Mouse (Mus musculus) cerebellum, adult 2 months (tissue): ENCODE data around the gene Cdc27. TPM values are rescaled to one million over a fixed set of nuclear protein-coding genes. Genes with fewer than 3 reads are reported as not detected.
"Not testable (repeated sequence)": the region's sequence is repeated elsewhere in the genome, so short reads cannot be mapped to it uniquely, and the experiment has no call there.

Experiments
- DNase-seq, 2 experiments: peaks; one replicate each; pipeline ENCODE4 v3.0.0; 2021
- H3K27ac ChIP-seq: fragments of 200-500 bp; 2 replicates; pipeline ENCODE4 v1.5.1; 2012; ENCODE audit warnings: low read length, control low read depth, inconsistent platforms; ENCODE audit not compliant: insufficient read depth
- H3K27me3 ChIP-seq: fragments of 200-500 bp; 2 replicates; pipeline ENCODE4 v1.6.1; 2012; ENCODE audit warnings: inconsistent platforms, mild to moderate bottlenecking, low read length, moderate library complexity; ENCODE audit not compliant: control insufficient read depth, insufficient read depth
- H3K4me1 ChIP-seq: fragments of 200-500 bp; 2 replicates; pipeline ENCODE4 v1.6.1; 2011; ENCODE audit warnings: low read length; ENCODE audit not compliant: control insufficient read depth, insufficient read depth
- H3K4me3 ChIP-seq: fragments of 200-500 bp; replicated peaks from 2 replicates; pipeline ENCODE3; 2011; ENCODE audit warnings: mild to moderate bottlenecking, low read depth, low read length, control low read depth; ENCODE audit not compliant: insufficient read depth
- CTCF ChIP-seq: fragments of 200-500 bp; IDR thresholded peaks from 2 replicates; pipeline ENCODE4 v1.5.1; 2011; ENCODE audit warnings: low read depth, mild to moderate bottlenecking, control low read depth, low read length, moderate library complexity, borderline replicate concordance; ENCODE audit not compliant: insufficient read depth
- POLR2A ChIP-seq: fragments of 200-500 bp; IDR thresholded peaks from 2 replicates; pipeline ENCODE4 v1.6.1; 2011; ENCODE audit warnings: low read length, control low read depth, borderline replicate concordance; ENCODE audit not compliant: insufficient read depth
- WGBS: fragments of 180-500 bp; shearing (Covaris S2); methylation state at CpG from one replicate; pipeline ENCODE4 v1.1.7; 2018; 5-methylcytosine and 5-hydroxymethylcytosine counted together
- polyA plus RNA-seq: library from polyadenylated mRNA; depleted of rRNA; stranded (reverse); fragments of >200 nt; gene quantifications from 2 replicates; pipeline ENCODE4 v1.2.3, GENCODE M21; 2012

Gene Cdc27
- polyA plus RNA-seq, 1 experiment = 22.4 TPM

GRCm38 (mm10) chr11:104579084-104579483 lies 28.7 kb upstream of the Cdc27 start:
- no peak for DNase-seq
- H3K27me3 ChIP-seq = no peaks in the 10 kb centered on the region
- no peak overlapping the region for H3K27ac ChIP-seq
- no peak overlapping the region for H3K4me3 ChIP-seq
- WGBS = 89% methylated on average over 9 of the region's 9 CpGs
- H3K4me1 ChIP-seq = no peaks in the 10 kb centered on the region
- no peak for TF ChIP-seq POLR2A
- TF ChIP-seq CTCF = no peak

DNA sequence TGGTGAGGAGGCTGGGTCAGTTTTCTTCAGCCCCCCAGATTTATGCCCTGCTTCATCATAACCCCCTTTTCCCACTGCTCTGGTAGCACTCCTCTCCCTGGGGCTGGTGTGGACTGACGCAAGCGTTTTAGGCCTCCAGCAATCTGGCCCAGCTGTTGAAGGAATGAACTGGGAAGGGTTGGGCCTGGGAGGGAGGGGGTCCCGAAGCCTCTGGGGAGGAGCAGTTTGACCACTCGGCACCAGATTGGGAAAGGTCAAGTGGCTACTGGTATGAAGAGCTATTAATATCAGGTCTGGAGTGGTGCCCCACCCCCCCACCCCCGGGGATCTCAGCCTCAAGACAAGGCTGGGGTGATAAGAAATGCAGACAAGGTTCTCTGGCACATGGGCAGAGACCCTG lies 27.7 kb upstream of the Cdc27 start:
- TF ChIP-seq CTCF (no peak), POLR2A (no peak)
- H3K27ac ChIP-seq = no peak overlapping the region
- H3K27me3 ChIP-seq = no peaks in the 10 kb centered on the region
- WGBS = 75% methylated on average over 5 of the region's 5 CpGs
- no peaks in the 10 kb centered on the region for H3K4me1 ChIP-seq
- no peak for DNase-seq
- no peak overlapping the region for H3K4me3 ChIP-seq

- Histone ChIP-seq H3K27ac (no peak overlapping the region), H3K4me3 (no peak overlapping the region), H3K27me3 (no peaks in the 10 kb centered on the region), H3K4me1 (no peaks in the 10 kb centered on the region)
- no peak for DNase-seq
- no peak for TF ChIP-seq CTCF
- TF ChIP-seq POLR2A = no peak
- 56% methylated on average over 10 of the region's 10 CpGs for WGBS
Observed at GRCm38 (mm10) chr11:104576772-104577612, 26.6 kb upstream of the Cdc27 start.

- Histone ChIP-seq H3K4me1 (no peaks in the 10 kb centered on the region), H3K27ac (no peak overlapping the region), H3K27me3 (no peaks in the 10 kb centered on the region), H3K4me3 (no peak overlapping the region)
- DNase-seq = peak in 1 of 2 experiments; percentile 26
- TF ChIP-seq CTCF (no peak), POLR2A (no peak)
- WGBS = 36% methylated on average over 2 of the region's 2 CpGs
Observed at GRCm38 (mm10) chr11:104572566-104572965, 22.1 kb upstream of the Cdc27 start.

DNA sequence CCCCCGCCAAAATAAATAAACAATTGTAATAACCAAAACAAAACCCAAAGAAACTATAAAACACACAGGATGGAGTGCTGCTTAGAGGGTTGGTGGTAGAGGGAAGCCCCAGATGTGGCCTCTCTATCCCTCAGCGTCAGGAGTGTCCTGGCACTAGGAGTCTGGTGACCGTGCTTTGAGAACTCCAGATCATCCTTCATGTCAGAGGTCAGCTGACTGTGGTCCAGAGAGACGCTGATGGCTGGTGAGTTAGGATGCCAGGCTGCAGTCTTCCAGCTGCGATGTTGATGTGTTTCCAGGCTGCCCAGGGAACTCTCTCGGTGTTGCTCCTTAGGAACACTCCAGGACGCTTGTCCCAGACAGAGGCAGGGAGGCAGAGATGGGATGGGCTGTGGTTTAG lies 21.7 kb upstream of the Cdc27 start:
- 45% methylated on average over 7 of the region's 7 CpGs for WGBS
- H3K4me3 ChIP-seq = no peak overlapping the region
- no peak for DNase-seq
- no peaks in the 10 kb centered on the region for H3K27me3 ChIP-seq
- no peak for TF ChIP-seq POLR2A
- TF ChIP-seq CTCF = no peak
- no peaks in the 10 kb centered on the region for H3K4me1 ChIP-seq
- no peak overlapping the region for H3K27ac ChIP-seq

DNA sequence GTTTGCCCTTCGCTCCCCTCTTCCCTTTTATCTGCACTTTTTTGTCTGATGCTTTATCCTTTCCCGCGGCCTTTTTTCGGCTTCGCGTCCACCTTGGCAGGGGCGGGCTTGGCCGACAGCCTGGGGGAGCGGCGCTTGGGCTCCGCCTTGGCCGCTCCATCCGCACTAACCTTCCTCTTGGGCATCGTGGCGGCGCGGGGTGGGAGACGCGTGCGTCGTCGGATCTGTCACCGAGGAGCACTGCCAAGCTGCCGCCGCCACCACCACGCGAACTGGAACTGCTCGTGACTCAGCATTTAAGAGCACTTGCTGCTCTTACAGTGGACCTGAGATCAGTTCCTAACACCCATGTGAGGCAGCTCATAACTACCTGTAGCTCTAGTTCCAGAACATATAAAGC lies 21.0 kb upstream of the Cdc27 start:
- peak overlapping the region; percentile 23 for H3K4me3 ChIP-seq
- H3K27me3 ChIP-seq, H3K4me1 ChIP-seq, H3K27ac ChIP-seq: not testable (repeated sequence)
- 1% methylated on average over 28 of the region's 28 CpGs for WGBS
- peak; percentile 32 to 37 for DNase-seq

- WGBS = 90% methylated on average over 8 of the region's 8 CpGs
- not testable (repeated sequence) for DNase-seq, H3K27ac ChIP-seq, H3K4me3 ChIP-seq, H3K4me1 ChIP-seq, H3K27me3 ChIP-seq
Observed at GRCm38 (mm10) chr11:104570515-104570914, 20.1 kb upstream of the Cdc27 start.

GRCm38 (mm10) chr11:104568326-104568725 lies 17.9 kb upstream of the Cdc27 start:
- no peak for TF ChIP-seq CTCF
- no peak for TF ChIP-seq POLR2A
- 88% methylated on average over 4 of the region's 4 CpGs for WGBS
- Histone ChIP-seq H3K27me3 (no peaks in the 10 kb centered on the region), H3K4me1 (no peaks in the 10 kb centered on the region), H3K27ac (no peak overlapping the region), H3K4me3 (no peak overlapping the region)
- DNase-seq = no peak

DNA sequence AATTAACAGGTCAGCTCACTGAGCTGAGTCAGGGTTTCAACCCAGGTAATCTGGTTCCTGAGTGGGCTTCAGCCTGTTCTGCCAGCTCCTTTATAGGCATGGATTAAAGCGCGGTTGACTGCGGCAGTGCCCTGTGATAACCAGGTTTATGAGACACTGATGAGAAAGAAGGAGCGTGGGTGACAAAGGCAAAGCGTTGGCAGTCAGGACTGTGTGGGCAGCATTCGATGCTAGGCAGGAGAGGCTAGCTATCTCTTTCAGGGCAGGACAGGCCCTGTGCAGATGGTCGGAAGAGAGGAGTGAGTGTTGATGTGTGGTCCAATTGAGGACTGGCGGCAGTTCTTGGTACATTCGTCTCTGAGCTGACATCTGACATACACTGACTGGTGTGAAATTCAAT lies 17.3 kb upstream of the Cdc27 start:
- TF ChIP-seq CTCF = no peak
- no peak for TF ChIP-seq POLR2A
- Histone ChIP-seq H3K27ac (no peak overlapping the region), H3K27me3 (no peaks in the 10 kb centered on the region), H3K4me3 (no peak overlapping the region), H3K4me1 (no peaks in the 10 kb centered on the region)
- WGBS = 49% methylated on average over 9 of the region's 9 CpGs
- no peak for DNase-seq
